Mouse (Mus musculus) embryonic stem cell, embryonic (primary cell): ENCODE results near the gene Cdkal1.

Source experiments
- CTCF ChIA-PET, 4 experiments: fragments of 300-600 bp in 2 of 4; fragments of 350-600 bp in 2 of 4; sonication (Branson Sonifier 250); formaldehyde crosslinking; loops; one replicate each; lab custom pipeline; 2022; ENCODE audit warnings: inconsistent platforms in 2 of 4; lab: Charles Lee
- POLR2A ChIA-PET, 4 experiments: fragments of 300-600 bp in 2 of 4; fragments of 350-600 bp in 2 of 4; sonication (Branson Sonifier 250); formaldehyde crosslinking; loops; one replicate each; lab custom pipeline; 2022; ENCODE audit warnings: antibody characterized with exemption in 4 of 4, inconsistent platforms in 1 of 4; lab: Charles Lee

Gene Cdkal1

GRCm38 (mm10) chr13:29161436-29161835 lies 694.0 kb downstream of the Cdkal1 start:
- ChIA-PET CTCF (interaction anchor here in 1 of 4 experiments (1.2 kb wide), 1 partner anchor 25 kb away, joined by 3 read pairs; no protein-coding TSS in a partner anchor), POLR2A (interaction anchor here in 1 of 4 experiments (0.7 kb wide), 1 partner anchor 22 kb away, joined by 3 read pairs; no protein-coding TSS in a partner anchor)

DNA sequence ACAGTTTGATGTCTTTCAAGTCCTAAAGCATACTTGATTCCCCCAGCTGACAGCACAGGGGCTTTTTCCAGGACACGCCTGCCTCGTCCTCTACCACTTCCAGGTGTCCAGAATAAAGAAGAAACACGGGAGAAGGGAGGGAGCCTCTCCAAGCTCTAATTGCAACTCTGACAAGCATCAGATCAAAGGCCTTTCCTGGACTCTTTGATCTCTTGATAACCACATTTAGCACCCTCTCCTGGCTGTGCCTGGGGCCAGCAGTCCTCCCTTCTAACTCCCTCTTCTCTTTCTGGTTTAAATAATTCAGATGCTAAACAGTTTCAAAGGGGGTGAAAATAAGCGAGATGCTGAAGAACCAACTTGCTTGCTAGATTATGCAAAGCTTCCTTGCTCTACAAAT lies 698.8 kb downstream of the Cdkal1 start:
- POLR2A ChIA-PET: interaction anchor here in 1 of 4 experiments (1.0 kb wide), 1 partner anchor 204 kb away, joined by 3 read pairs; the partner anchor contains the start of gene Sox4
- CTCF ChIA-PET: no interaction called here

DNA sequence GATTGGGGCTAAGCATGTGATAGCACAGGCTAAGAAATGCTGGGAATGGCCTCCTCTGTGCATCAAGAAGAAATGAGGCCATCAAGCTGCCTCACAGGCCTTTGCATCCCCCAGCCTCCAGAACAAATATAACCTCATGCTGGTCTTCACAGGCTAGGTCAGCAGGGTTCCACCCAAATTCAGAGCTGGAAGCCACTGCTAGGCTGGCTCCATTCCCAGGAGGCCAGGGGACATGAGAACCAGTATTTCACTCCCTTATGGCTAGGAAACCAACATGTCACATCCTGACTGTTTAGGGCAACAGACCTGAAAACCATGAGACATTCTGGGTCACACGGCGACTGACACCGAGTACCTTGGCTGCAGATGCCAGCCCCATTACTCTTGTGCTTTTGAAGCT lies 700.2 kb downstream of the Cdkal1 start:
- ChIA-PET CTCF (no interaction called here), POLR2A (no interaction called here)

- POLR2A ChIA-PET: interaction anchor here in 1 of 4 experiments (1.2 kb wide), 1 partner anchor 8 kb away, joined by 3 read pairs; no protein-coding TSS in a partner anchor
- CTCF ChIA-PET: interaction anchor here in 1 of 4 experiments (0.8 kb wide), 1 partner anchor 15 kb away, joined by 3 read pairs; no protein-coding TSS in a partner anchor
These were observed 705.4 kb downstream of the Cdkal1 start for GRCm38 (mm10) chr13:29150120-29150519.

DNA sequence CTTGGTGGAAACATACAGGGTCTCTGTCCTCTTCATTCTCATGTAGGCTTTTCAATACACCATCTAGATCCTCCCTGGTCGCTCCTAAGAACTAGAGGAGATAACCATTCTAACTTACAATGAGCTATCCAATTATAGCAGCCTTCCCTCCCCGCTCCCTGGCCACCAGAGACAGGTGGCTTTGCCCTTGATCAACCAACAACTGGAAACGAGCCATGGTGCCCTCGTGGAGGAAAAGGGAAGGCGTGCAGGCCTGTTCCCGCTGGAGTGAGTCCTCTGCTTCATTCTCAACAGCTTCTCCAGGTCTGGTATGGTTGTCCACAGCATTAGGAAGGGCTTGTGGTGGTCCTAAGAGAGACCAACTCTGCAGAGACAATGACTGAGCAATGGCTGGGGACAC lies 706.1 kb downstream of the Cdkal1 start:
- ChIA-PET CTCF (no interaction called here), POLR2A (interaction anchor here in 1 of 4 experiments (1.2 kb wide), 1 partner anchor 9 kb away, joined by 3 read pairs; no protein-coding TSS in a partner anchor)

DNA sequence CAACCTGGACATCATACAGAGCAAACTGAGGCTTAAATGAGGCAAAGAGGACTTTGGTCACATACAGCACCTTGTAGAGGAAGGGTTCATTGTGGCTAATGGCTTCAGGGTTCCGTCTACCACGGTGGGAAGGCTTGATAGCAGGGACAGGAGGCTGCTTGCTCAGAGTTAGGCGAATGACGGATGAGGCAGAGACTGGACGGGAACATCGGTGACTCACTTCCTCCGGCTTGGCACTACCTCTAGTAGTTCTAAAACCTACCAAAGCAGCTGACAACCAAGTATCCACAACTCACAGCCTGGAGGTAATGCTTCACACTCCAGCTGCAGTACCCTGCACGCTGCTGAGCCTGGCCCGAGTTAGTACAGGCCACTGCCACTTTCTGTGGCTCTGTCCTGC lies 706.9 kb downstream of the Cdkal1 start:
- ChIA-PET POLR2A (no interaction called here), CTCF (no interaction called here)
